Mouse (Mus musculus) stomach, postnatal 0 days (tissue): Measurements from ENCODE around the gene 1700067K01Rik.

ENCODE experiments used
- CTCF ChIP-seq: IDR thresholded peaks from 2 replicates; pipeline ENCODE4 v1.5.1; 2016; ENCODE audit warnings: antibody characterized with exemption, low read depth, mild to moderate bottlenecking, moderate library complexity
- EP300 ChIP-seq: optimal IDR thresholded peaks from 2 replicates; pipeline ENCODE3; 2016; ENCODE audit warnings: antibody characterized with exemption

DNA sequence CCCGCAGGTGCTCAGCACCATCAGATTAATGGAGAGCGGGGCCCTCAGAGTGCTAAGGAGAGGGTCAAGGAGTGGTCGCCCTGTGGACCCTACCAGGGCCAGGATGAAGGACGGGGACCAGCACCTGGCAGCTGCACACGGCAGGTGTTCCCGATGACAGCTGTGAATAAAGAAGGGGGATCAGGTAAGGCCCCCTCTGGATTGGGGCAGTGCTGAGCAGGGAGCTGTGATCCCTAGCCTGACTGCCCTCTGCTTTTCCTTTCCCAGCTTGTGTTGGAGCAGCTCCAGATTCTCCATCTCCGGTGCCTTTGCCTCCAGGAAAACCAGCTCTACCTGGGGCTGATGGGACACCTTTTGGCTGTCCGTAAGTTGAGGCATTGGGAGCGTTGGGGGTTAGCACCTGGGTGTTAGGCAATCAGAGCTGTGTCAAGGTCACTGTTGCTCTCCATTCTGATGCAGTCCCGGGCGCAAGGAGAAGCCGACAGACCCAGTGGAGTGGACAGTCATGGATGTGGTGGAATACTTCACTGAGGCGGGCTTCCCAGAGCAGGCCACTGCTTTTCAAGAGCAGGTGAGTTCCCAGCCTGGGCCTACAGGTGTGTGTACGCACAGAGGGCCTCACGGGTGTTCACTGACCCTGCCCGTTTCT is 2.1 kb upstream of the 1700067K01Rik start:
- TF ChIP-seq CTCF (no peak), EP300 (no peak)
